Mouse (Mus musculus) ES-Bruce4 (cell line): ENCODE measurements around the gene Tgtp1.
"Not testable (repeated sequence)": the region's sequence is repeated elsewhere in the genome, so short reads cannot be mapped to it uniquely, and the experiment has no call there.

ENCODE experiments used
- CTCF ChIP-seq: IDR thresholded peaks from one replicate; pipeline ENCODE4 v1.8.1; 2011; ENCODE audit warnings: low read depth, low read length
- POLR2A ChIP-seq: IDR thresholded peaks from one replicate; pipeline ENCODE4 v1.8.1; 2011; ENCODE audit warnings: low read length; ENCODE audit not compliant: insufficient read depth

- not testable (repeated sequence) for TF ChIP-seq CTCF, POLR2A
Observed at GRCm38 (mm10) chr11:48939286-48939685, 54.7 kb downstream of the Tgtp1 start.
